Mouse (Mus musculus) spleen, postnatal 10 days (tissue): ENCODE measurements around the gene Paqr5.

ENCODE experiments used
- DNase-seq, 2 experiments: peaks; one replicate each; pipeline ENCODE4 v3.0.0; 2021 to 2022; ENCODE audit warnings: low spot score in 2 of 2

Gene Paqr5

DNA sequence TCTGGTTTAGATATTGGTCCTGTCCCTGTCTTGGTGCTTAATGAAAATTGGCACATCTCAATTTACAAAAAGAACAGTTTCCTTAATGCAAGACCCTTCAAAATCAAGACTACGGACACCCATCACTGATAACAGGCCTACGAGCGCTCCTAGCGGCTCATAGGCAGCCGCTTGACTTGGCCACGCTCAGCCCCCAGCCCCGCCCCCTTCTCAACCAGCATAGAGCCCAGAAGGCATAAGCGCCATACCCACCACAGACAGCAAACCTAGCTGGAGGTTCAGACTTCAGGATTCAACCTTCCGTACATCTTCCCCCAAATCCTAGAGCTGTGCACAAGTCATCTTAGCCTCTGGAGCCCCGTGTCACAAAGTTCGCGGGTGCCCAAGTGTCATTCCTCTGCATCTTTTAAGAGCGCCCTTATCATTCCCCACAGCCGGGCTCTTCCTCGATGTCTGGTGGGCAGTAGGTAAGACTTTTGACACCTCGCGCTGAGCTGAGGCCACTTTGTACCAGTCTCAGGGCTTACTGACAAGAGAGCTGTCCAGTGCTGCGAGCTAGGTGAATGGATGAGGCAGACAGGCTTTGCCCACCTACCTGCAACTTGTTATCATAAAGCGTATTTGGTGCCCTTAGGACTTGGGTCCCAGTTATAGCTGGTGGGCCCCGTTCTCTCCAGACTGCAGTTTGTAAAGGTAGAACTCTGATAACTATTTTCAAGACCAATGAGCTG, 116.0 kb downstream of the Paqr5 start:
- DNase-seq = peak in 1 of 2 experiments; percentile 66

DNA sequence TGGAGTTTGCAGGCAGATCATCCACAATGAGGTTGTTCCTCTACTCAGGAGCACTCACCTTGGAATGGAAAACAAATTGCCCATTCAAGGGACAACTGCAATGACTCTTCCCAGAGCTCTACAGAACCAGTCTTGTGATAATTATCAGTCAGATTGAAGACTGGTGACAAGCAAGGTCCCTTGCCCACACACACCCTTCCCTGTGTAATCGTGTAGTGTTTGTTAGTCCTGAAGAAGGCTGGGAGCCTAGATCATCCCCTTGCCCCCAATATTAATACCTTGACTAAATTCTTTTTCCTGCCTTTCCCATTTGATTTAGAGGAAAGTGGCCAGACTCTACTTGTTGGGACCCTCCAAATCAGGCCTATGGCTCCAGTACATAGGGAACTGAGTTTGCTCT, 117.0 kb downstream of the Paqr5 start:
- no peak for DNase-seq

DNA sequence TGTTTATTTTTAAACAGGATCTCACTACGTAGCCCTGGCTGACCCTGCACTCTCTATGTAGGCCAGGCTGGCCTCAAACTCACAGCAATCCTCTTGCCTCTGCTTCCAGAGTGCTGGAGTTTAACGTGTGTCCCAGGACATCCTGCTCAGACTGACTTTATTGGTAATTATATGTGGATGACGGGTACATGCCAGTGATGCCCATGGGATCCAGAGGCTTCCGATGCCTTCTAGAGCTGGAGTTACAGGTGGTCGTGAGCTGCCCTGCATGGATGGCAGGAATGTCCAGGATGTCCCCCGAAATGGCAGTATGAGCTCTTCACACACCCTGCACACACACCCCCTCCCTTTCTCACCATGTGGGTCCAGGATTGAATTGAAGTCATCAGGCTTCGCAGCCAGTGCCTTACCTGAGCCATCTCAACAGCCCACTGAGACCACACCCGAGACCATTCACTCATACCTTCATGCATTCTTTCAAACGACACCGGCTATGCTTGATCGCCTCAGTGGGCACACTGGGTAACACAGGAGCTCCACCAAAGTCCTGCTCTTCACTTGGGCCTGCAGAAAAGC, 117.7 kb downstream of the Paqr5 start:
- no peak for DNase-seq

DNA sequence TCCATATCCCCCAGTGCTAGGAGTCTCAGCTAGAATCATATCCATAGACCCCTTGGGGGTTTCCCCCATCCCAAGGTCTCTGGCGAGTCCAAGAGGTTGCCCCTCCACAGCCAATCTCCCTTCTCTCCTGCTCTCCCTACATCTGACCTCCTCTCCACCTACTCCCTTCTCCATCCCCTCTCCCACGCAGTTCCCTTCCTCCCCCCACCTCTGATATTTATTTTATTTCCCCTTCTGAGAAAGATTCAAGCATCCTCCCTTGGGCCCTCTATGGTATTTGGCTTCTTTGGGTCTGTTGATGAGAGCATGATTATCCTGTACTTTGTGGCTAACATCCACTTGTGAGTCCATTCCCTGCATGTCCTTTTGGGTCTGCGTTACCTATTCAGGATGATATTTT, 118.3 kb downstream of the Paqr5 start:
- no peak for DNase-seq

DNA sequence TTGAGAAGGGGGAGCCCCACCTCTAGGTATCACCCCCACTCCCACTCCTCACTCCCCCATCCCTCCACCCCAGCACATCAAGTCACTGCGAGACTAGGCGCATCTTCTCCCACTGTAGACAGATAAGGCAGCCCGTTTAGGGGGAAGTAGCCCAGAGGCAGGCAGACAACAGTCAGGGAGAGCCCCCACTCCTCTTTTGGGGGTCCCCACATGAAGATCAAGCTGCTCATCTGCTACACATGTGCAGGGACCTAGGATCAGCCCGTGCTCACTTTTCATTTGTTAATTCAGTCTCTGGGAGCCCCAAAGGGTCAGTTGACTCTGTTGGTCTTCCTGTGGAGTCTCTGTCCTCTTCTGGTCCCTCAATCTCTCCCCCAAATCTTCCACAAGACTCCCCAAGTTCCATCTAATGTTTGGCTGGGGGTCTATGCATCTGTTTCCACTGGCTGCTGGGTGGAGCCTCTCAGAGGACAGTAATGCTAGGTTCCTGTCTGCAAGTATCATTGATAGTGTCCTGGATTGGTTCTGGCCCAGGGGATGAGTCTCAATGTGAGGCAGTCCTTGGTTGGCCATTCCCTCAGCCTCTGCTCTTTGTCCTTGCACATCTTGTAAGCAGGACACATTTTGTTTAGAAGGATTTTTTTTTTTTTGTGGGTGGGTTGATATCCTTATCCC, 118.9 kb downstream of the Paqr5 start:
- no peak for DNase-seq

DNA sequence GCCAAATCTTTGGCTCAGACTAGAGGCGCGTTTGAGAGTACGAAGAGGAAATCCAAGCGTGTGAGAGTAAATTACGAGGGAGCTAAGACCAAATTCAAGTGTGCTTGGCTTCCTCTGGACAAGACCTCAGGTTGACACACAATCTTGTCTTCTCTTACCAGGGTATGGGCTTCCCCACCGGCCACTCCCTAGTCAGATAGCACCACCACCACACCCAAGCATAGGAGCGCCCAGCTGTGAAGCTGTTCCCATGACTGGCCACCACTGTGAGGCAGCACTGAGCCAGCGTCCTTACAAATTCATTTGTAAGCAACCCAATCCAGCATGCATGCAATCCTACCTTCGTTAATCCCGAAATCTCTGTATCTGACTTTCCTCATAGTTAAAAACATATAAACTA, 119.7 kb downstream of the Paqr5 start:
- DNase-seq = peak; percentile 44 to 76

DNA sequence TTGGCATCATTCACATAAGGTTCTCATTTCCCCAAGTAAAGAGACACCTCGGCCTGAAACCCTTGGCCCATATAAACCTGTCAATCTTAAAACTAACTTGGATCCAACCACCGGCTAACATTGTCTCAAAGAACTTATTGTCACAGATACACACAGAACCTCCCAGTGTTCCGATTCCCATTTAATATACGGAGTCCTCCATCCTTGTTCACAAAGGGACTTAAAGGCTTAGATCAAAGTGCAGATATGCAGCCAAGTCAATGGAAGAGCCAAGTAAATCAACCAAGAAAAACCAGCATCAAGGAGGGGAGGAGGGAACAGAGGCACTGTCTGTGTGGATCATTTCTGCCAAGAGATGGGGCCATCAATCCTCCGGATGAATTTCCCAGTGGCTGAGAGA, 121.1 kb downstream of the Paqr5 start:
- DNase-seq = no peak

DNA sequence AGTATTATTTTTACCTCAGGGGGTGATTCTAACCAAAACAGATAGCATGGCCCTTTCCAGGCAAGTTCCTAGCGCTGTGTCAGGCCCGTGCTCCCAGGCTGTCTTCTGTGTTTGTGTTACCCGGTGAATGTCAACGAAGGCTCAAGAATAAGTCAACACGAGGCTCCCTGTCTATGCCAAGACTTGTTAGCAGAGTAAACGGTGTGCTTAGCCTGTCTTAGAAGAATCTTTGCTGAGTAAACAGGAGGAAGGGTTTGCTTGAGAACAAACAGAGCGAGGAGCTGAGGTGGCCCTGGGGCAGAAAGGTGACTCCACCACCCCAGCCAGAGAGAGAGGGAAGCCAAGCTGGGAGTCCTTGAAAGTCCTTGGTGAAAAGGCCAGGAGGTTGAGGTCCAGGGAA, 122.5 kb downstream of the Paqr5 start:
- DNase-seq = no peak
